Mouse (Mus musculus) spleen, adult 18-20 months (tissue): ENCODE data around the gene Pltp.
"Not testable (repeated sequence)": the region's sequence is repeated elsewhere in the genome, so short reads cannot be mapped to it uniquely, and the experiment has no call there.

Source experiments
- DNase-seq, 2 experiments: peaks; one replicate each; pipeline ENCODE4 v3.0.0; 2022; ENCODE audit warnings: mixed read lengths in 2 of 2

The Pltp gene

DNA sequence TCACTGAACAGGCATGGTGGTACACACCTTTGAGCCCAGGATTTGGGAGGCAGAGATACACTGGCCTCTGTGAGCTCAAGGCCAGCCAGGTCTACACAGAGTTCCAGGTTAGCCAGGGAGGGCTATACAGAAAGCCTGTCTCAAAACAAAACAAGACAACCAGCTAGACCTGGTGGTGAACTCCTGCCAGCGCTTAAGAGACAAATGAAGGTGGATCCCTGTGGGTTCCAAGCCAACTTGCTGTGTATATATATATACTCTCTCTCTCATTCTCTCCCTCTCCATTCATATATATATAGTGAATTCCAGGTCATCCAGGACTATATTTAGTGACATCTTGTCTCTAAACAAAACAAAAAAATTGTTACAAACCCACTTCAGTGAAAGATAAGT, 53.6 kb downstream of the Pltp start:
- no peak for DNase-seq

- no peak for DNase-seq
Observed at GRCm38 (mm10) chr2:164803201-164803920, 54.1 kb downstream of the Pltp start.

DNA sequence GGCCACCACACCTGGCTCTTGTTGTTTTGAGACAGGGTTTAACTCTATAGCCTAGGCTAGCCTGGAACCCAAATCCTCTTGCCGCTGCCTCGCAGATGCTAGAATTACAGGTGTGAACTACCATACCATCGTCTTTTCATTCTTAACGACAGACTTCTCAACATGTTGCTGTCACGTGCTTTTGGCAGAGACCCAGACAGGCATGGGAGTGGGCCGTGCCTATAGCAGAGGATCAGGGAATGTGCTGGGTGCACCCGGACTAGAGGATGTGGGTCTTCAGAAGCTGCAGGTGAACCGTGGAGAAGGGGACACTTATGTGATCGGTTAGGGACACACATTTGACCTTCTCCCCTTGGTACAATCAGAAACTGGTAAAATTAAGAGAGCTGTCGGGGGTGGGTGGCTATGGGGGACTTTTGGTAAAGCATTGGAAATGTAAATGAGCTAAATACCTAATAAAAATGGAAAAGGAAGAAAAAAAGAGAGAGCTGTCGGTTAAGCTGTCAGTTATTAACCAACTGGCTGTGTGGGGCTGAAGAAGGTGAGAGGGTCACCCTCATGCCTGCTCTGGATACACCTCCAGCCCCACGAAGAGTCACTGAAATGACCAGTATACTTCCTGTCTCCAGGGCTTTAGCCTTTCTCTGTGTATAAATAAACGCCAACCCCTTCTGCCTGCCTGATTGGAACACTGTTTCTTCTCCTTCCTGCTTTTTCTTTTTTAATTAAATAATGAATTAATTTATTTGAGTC, 57.1 kb downstream of the Pltp start:
- no peak for DNase-seq

GRCm38 (mm10) chr2:164798554-164798953, 59.0 kb downstream of the Pltp start:
- DNase-seq = not testable (repeated sequence)

DNA sequence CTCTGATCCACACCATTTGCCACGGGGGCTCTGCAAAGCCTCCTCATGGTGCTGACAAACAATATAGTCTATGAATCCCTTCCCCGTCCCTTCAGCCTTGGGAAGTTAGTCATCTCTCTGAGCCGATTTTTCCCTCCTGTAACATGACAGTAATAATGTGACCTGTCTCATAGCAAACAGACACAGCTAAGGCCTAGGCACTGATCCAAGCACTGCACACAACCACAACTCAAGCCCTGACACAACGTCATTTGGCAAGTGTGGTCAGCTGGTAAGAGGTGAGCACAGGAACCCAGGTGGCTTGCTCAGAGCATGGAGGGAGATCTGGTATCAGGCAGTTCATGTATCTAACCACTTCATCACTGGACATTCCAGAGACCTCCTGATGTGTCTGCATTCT, 61.6 kb downstream of the Pltp start:
- no peak for DNase-seq

- peak; percentile 39 to 62 for DNase-seq
Observed at GRCm38 (mm10) chr2:164794293-164794692, 63.2 kb downstream of the Pltp start.

DNA sequence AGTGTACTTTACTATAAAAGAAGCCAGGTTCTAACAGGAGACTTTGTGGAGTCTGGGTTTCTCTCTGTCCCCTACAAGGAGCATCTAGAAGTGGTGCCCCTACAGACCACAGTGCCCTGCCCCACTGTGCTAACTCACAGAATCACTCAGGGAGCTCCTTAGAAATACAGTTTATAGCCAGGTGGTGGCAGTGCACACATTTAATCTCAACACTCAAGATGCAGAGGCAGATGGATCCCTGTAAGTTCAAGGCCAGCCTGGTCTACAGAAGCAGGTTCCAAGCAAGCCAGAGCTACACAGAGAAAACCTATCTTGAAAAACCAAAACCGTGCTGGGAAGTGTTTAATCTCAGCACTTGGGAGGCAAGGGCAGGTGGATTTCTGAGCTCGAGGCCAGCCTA, 63.7 kb downstream of the Pltp start:
- no peak for DNase-seq

DNA sequence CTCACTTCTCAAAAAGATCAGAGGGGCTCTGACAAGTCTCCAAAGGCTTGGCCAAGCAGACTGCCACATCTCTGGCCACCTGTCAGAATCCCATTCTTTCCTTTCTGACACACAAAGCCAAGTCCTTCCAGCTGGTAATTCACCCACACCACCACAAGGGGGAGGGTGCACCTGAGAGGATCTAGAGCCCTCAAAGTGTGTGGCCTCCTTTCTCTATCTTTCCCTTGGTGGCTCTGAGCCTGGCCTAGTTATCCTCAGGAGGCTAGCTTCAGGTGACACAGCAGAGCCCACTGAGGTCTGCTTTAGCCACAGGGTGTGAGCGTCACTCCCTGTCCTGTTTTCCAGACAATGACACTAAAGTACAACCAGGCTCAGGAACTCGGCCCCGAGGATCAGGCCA, 64.3 kb downstream of the Pltp start:
- peak; percentile 28 to 63 for DNase-seq

DNA sequence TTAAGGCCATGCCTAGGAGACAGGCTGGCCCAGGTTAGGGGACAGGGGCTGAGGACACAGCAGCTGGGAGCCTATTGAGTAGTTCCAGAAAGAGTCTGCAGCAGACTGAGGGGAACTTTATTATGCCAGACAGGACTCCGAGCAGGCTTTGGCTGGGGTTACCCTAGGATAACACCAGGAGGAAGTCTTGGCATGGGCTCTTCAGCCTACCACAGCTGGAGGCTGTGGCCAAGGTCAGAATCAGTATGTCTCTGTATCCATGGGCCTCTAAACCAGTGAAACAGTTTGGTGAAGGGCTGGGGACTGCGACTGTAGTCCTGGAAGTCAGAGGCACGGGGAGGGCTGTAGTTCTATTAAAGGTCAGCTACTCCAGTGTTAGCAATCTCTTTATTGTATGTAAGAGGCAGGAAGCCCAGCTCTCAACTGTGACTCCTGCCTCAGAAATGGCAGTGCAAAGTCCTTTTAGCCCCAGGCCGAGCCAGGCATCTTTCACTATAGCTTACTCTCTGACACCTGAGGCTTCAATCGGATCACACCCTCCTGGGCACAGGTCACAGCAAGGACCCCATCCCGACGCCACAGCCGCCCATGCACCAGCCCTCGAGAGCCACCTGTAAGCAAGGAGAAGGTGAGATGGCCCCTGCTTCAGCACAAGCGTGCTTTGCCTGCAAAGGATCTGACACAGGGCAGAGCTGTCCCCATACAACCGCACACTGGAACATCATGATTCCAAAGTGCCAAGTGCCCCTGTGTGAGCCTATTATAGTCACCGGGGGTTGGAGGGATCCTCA, 64.9 kb downstream of the Pltp start:
- DNase-seq = no peak

- DNase-seq = no peak
Observed at GRCm38 (mm10) chr2:164791841-164792261, 65.7 kb downstream of the Pltp start.

GRCm38 (mm10) chr2:164790451-164790850, 67.1 kb downstream of the Pltp start:
- DNase-seq = no peak
